Mouse (Mus musculus) hindbrain, postnatal 0 days (tissue): ENCODE measurements around the gene Ccdc142. TPM values are rescaled to one million over a fixed set of nuclear protein-coding genes. Genes with fewer than 3 reads are reported as not detected.

Source experiments
- ATAC-seq: fragments of 200-750 bp; cut with Nextera tagmentation; 2 replicates; pipeline ENCODE4 v1.8.0; 2017; ENCODE audit warnings: mild to moderate bottlenecking, moderate TSS enrichment, moderate library complexity
- DNase-seq: peaks from one replicate; pipeline ENCODE4 v3.0.0-alpha.2; 2015; ENCODE audit warnings: low spot score
- H3K27ac ChIP-seq: fragments of 300-500 bp; sonication (generic); 2 replicates; pipeline ENCODE4 v1.5.1; 2014; ENCODE audit warnings: mild to moderate bottlenecking
- H3K27me3 ChIP-seq: fragments of 300-500 bp; sonication (generic); 2 replicates; pipeline ENCODE4 v1.6.1; 2014; ENCODE audit warnings: low read length, mixed read lengths; ENCODE audit not compliant: insufficient read depth
- H3K36me3 ChIP-seq: fragments of 300-500 bp; sonication (generic); 2 replicates; pipeline ENCODE4 v1.6.1; 2014; ENCODE audit warnings: low read length, mixed read lengths; ENCODE audit not compliant: insufficient read depth
- H3K4me1 ChIP-seq: fragments of 300-500 bp; sonication (generic); 2 replicates; pipeline ENCODE4 v1.6.1; 2014; ENCODE audit warnings: antibody characterized with exemption, low read length, mixed read lengths; ENCODE audit not compliant: insufficient read depth
- H3K4me2 ChIP-seq: fragments of 300-500 bp; sonication (generic); 2 replicates; pipeline ENCODE4 v1.6.1; 2014; ENCODE audit warnings: low read depth, mild to moderate bottlenecking, low read length, moderate library complexity, mixed read lengths
- H3K4me3 ChIP-seq: fragments of 300-500 bp; sonication (generic); 2 replicates; pipeline ENCODE4 v1.5.1; 2014; ENCODE audit warnings: low read length
- H3K9ac ChIP-seq: fragments of 300-500 bp; sonication (generic); replicated peaks from 2 replicates; pipeline ENCODE4 v1.6.1; 2014; ENCODE audit warnings: mild to moderate bottlenecking, low read length, moderate library complexity, mixed read lengths
- H3K9me3 ChIP-seq: fragments of 300-500 bp; sonication (generic); 2 replicates; pipeline ENCODE4 v1.6.1; 2016; ENCODE audit warnings: low read length, mixed read lengths
- CTCF ChIP-seq: IDR thresholded peaks from 2 replicates; pipeline ENCODE4 v1.5.1; 2016; ENCODE audit warnings: antibody characterized with exemption, control low read depth, low read depth
- WGBS: fragments of 180-500 bp; shearing (Covaris S2); extraction: QIAGEN DNeasy Blood & Tissue Kit; methylation state at CpG from one replicate; pipeline ENCODE4 v1.1.7; 2014; 5-methylcytosine and 5-hydroxymethylcytosine counted together
- microRNA counts: library from miRNA; unstranded; fragments of <30 nt; microRNA quantifications from one replicate; lab custom pipeline; 2015
- microRNA-seq, 2 experiments: library from miRNA; unstranded; fragments of <30 nt; microRNA quantifications; one replicate each; pipeline ENCODE4; 2016
- polyA plus RNA-seq: library from polyadenylated mRNA; unstranded; fragments of >200 nt; fragmentation: Nextera tagmentation; extraction: Ambion mirVana; gene quantifications from 2 replicates; pipeline ENCODE4 v1.2.1, GENCODE M21; 2015
- total RNA-seq: library from RNA; depleted of rRNA; stranded (reverse); fragments of >200 nt; gene quantifications from 2 replicates; pipeline ENCODE4 v1.2.3, GENCODE M21; 2014; rRNA removed

Ccdc142 gene
- total and polyA plus RNA-seq, 2 experiments from 2014 or later = 4.7 to 19.9 TPM

GRCm38 (mm10) chr6:83145805-83146204, 44.4 kb downstream of the Ccdc142 start:
- Histone ChIP-seq H3K9me3 (no peaks in the 10 kb centered on the region), H3K27ac (no peak overlapping the region), H3K4me2 (no peak overlapping the region), H3K27me3 (no peaks in the 10 kb centered on the region), H3K36me3 (0 out of 2 replicates have a peak, but pooled peaks cover 4% of the 10 kb centered on the region), H3K9ac (no peak overlapping the region), H3K4me1 (peaks cover 9% of the 10 kb centered on the region; the same call in 1 of the 2 replicates), H3K4me3 (no peak overlapping the region)
- DNase-seq (no peak), ATAC-seq (no peak)
- 74% methylated on average over 9 of the region's 9 CpGs for WGBS
- TF ChIP-seq CTCF = no peak

DNA sequence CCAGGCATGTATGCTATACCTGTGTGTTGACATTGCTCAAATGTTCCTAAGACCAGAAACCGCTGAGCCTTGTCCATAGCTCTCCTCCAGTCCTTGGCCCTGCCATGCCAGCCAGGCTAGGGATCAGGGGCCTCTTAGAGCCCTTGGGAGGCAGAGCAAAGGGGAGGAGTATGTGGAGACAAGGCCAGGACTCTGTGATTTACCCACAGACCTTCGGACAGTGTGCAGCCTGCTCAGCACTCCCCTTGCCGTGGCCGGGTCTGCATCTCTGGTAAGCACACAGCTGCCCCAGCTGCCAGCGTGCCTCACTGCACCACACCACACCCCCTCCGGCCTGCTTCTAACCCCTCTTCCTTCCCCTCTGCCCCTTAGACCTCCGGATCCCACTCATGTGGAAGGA, 45.9 kb downstream of the Ccdc142 start:
- Histone ChIP-seq H3K9me3 (no peaks in the 10 kb centered on the region), H3K27me3 (no peaks in the 10 kb centered on the region), H3K9ac (no peak overlapping the region), H3K27ac (no peak overlapping the region), H3K4me2 (no peak overlapping the region), H3K4me1 (0 out of 2 replicates have a peak, but pooled peaks cover 3% of the 10 kb centered on the region), H3K36me3 (0 out of 2 replicates have a peak, but pooled peaks cover 4% of the 10 kb centered on the region), H3K4me3 (no peak overlapping the region)
- no peak for TF ChIP-seq CTCF
- ATAC-seq (no peak), DNase-seq (no peak)
- 66% methylated on average over 7 of the region's 7 CpGs for WGBS

GRCm38 (mm10) chr6:83151721-83152120, 50.3 kb downstream of the Ccdc142 start:
- Histone ChIP-seq H3K9me3 (no peaks in the 10 kb centered on the region), H3K4me1 (no peaks in the 10 kb centered on the region), H3K9ac (no peak overlapping the region), H3K27ac (no peak overlapping the region), H3K4me3 (no peak overlapping the region), H3K36me3 (0 out of 2 replicates have a peak, but pooled peaks cover 4% of the 10 kb centered on the region), H3K4me2 (no peak overlapping the region), H3K27me3 (no peaks in the 10 kb centered on the region)
- TF ChIP-seq CTCF = no peak
- DNase-seq (no peak), ATAC-seq (no peak)
- 25% methylated on average over 8 of the region's 8 CpGs for WGBS

GRCm38 (mm10) chr6:83153038-83153437, 51.6 kb downstream of the Ccdc142 start:
- H3K4me1 ChIP-seq = no peaks in the 10 kb centered on the region
- H3K9ac ChIP-seq = no peak overlapping the region
- H3K36me3 ChIP-seq = 0 out of 2 replicates have a peak, but pooled peaks cover 4% of the 10 kb centered on the region
- no peak overlapping the region for H3K4me3 ChIP-seq
- H3K4me2 ChIP-seq = no peak overlapping the region
- no peaks in the 10 kb centered on the region for H3K9me3 ChIP-seq
- no peak overlapping the region for H3K27ac ChIP-seq
- 86% methylated on average over 12 of the region's 12 CpGs for WGBS
- TF ChIP-seq CTCF = no peak
- no peaks in the 10 kb centered on the region for H3K27me3 ChIP-seq
- ATAC-seq = no peak
- DNase-seq = no peak

- Histone ChIP-seq H3K9me3 (no peaks in the 10 kb centered on the region), H3K27me3 (no peaks in the 10 kb centered on the region), H3K4me1 (no peaks in the 10 kb centered on the region), H3K27ac (no peak overlapping the region), H3K9ac (no peak overlapping the region), H3K36me3 (0 out of 2 replicates have a peak, but pooled peaks cover 4% of the 10 kb centered on the region), H3K4me3 (no peak overlapping the region), H3K4me2 (no peak overlapping the region)
- DNase-seq (no peak), ATAC-seq (no peak)
- WGBS = 79% methylated on average over 5 of the region's 5 CpGs
- TF ChIP-seq CTCF = no peak
Observed at GRCm38 (mm10) chr6:83153485-83153884, 52.1 kb downstream of the Ccdc142 start.

GRCm38 (mm10) chr6:83155552-83156238, 54.3 kb downstream of the Ccdc142 start:
- Histone ChIP-seq H3K27ac (peak overlapping the region; percentile 38; the same call in 1 of the 2 replicates), H3K27me3 (peaks cover 5% of the 10 kb centered on the region; the same call in 1 of the 2 replicates), H3K9ac (peak overlapping the region; percentile 46), H3K36me3 (no peaks in the 10 kb centered on the region), H3K4me2 (peak overlapping the region; percentile 79), H3K4me3 (peak overlapping the region; percentile 50), H3K4me1 (no peaks in the 10 kb centered on the region), H3K9me3 (no peaks in the 10 kb centered on the region)
- peak; percentile 52 for DNase-seq
- no peak for TF ChIP-seq CTCF
- ATAC-seq = peak; percentile 38
- 8% methylated on average over 23 of the region's 23 CpGs for WGBS

DNA sequence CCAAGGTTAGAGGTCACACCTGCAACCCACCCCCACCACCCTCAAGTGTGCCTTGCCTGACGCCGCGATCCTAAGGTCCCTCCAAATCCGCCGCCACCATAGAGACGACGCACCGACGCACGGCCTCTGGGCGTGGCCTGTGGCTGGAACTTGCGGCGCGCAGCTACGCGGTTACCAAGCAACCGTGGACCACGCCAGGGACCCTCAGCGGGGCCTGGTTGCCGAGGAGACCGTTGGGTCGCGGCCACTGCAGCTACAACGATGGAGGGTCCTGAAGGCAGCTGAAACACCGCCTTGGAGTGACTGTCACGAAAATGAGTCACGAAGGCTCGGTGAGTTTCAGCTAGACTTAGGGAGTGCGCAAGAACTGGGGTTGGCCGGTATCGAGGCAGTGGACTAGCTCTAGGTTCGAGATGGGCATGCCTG, 54.9 kb downstream of the Ccdc142 start, which contains the start of the genes Wdr54 and 1700003E16Rik:
Gene Wdr54, minus strand, starts transcription at position 139 of the 426 bp plus-strand sequence.
Gene 1700003E16Rik, plus strand, starts transcription at position 146 of the 426 bp plus-strand sequence.
- ATAC-seq = peak; percentile 94
- 1% methylated on average over 32 of the region's 32 CpGs for WGBS
- Histone ChIP-seq H3K4me2 (peak within 1 kb of the TSS; percentile 79), H3K9me3 (no peaks in the 10 kb centered on the region), H3K36me3 (no peaks in the 10 kb centered on the region), H3K4me3 (peak within 1 kb of the TSS; percentile 50), H3K4me1 (no peaks in the 10 kb centered on the region), H3K9ac (peak within 1 kb of the TSS; percentile 46), H3K27ac (peak within 1 kb of the TSS; percentile 38; the same call in 1 of the 2 replicates), H3K27me3 (peaks cover 11% of the 10 kb centered on the region; the same call in 1 of the 2 replicates)
- no peak for TF ChIP-seq CTCF
- peak; percentile 94 for DNase-seq

MicroRNA genes within 50 kb of the gene (microRNA counts, 519-probe panel; counts per million panel counts)
- microRNA mmu-miR-3470a+mmu-miR-3470b (lab: Ali Mortazavi, UCI) = not detected

Small RNA genes within 50 kb of the gene (microRNA-seq; reads per million reads assigned to microRNA genes)
- 0 reads per million in 2 experiments for gene Mir3470a

Other genes with a start within 250 kb of the Ccdc142 start
- gene Sema4f, start 161.8 kb upstream of the Ccdc142 start, total RNA-seq = 19.2 and 21.6 TPM in 2 replicates
- gene Sema4f, start 161.8 kb upstream of the Ccdc142 start, polyA plus RNA-seq = 18.1 and 19.4 TPM in 2 replicates
- gene M1ap, start 154.7 kb upstream of the Ccdc142 start, total RNA-seq = 0.16 TPM in 1 of 2 replicates, not detected in the other
- 0.24 and 0.38 TPM in 2 replicates for gene M1ap, start 154.7 kb upstream of the Ccdc142 start, polyA plus RNA-seq
- 4.3 and 15.4 TPM in 2 replicates for gene Dok1, start 68.1 kb upstream of the Ccdc142 start, total RNA-seq
- gene Dok1, start 68.1 kb upstream of the Ccdc142 start, polyA plus RNA-seq = 1.8 and 2.5 TPM in 2 replicates
- 4.6 and 6.1 TPM in 2 replicates for gene Loxl3, start 67.4 kb upstream of the Ccdc142 start, total RNA-seq
- 5.4 and 5.6 TPM in 2 replicates for gene Loxl3, start 67.4 kb upstream of the Ccdc142 start, polyA plus RNA-seq
- 185 and 219 TPM in 2 replicates for gene Aup1, start 47.1 kb upstream of the Ccdc142 start, total RNA-seq
- gene Aup1, start 47.1 kb upstream of the Ccdc142 start, polyA plus RNA-seq = 136 and 148 TPM in 2 replicates
- gene Htra2, start 46.3 kb upstream of the Ccdc142 start, total RNA-seq = 48.4 and 54.2 TPM in 2 replicates
- 82.9 and 88.2 TPM in 2 replicates for gene Htra2, start 46.3 kb upstream of the Ccdc142 start, polyA plus RNA-seq
- 0.50 TPM in 1 of 2 replicates, not detected in the other for gene Dqx1, start 43.8 kb upstream of the Ccdc142 start, total RNA-seq
- gene Dqx1, start 43.8 kb upstream of the Ccdc142 start, polyA plus RNA-seq = 0.36 and 0.42 TPM in 2 replicates
- gene Tlx2, start 31.3 kb upstream of the Ccdc142 start, total RNA-seq = 0.54 TPM in 1 of 2 replicates, not detected in the other
- not detected in 2 replicates for gene Tlx2, start 31.3 kb upstream of the Ccdc142 start, polyA plus RNA-seq
- 11.0 and 16.4 TPM in 2 replicates for gene Pcgf1, start 23.7 kb upstream of the Ccdc142 start, total RNA-seq
- gene Pcgf1, start 23.7 kb upstream of the Ccdc142 start, polyA plus RNA-seq = 27.8 and 29.1 TPM in 2 replicates
- not detected in 2 replicates for gene Lbx2, start 15.2 kb upstream of the Ccdc142 start, total RNA-seq
- gene Lbx2, start 15.2 kb upstream of the Ccdc142 start, polyA plus RNA-seq = not detected in 2 replicates
- gene Gm42688, start within 50 bp of the Ccdc142 start, total RNA-seq = 4.3 and 5.7 TPM in 2 replicates
- 3.0 and 3.7 TPM in 2 replicates for gene Gm42688, start within 50 bp of the Ccdc142 start, polyA plus RNA-seq
- gene Mrpl53, start 7.4 kb downstream of the Ccdc142 start, total RNA-seq = 72.5 and 73.7 TPM in 2 replicates
- 122 and 126 TPM in 2 replicates for gene Mrpl53, start 7.4 kb downstream of the Ccdc142 start, polyA plus RNA-seq
- 44.9 and 48.5 TPM in 2 replicates for gene Mogs, start 13.9 kb downstream of the Ccdc142 start, total RNA-seq
- 20.5 and 21.1 TPM in 2 replicates for gene Mogs, start 13.9 kb downstream of the Ccdc142 start, polyA plus RNA-seq
- 182 and 209 TPM in 2 replicates for gene Wbp1, start 20.0 kb downstream of the Ccdc142 start, total RNA-seq
- 99.6 and 101 TPM in 2 replicates for gene Wbp1, start 20.0 kb downstream of the Ccdc142 start, polyA plus RNA-seq
- 26.7 and 31.0 TPM in 2 replicates for gene Ino80b, start 23.8 kb downstream of the Ccdc142 start, total RNA-seq
- gene Ino80b, start 23.8 kb downstream of the Ccdc142 start, polyA plus RNA-seq = 12.0 and 14.8 TPM in 2 replicates
- gene Rtkn, start 33.9 kb downstream of the Ccdc142 start, total RNA-seq = 40.0 and 73.6 TPM in 2 replicates
- gene Rtkn, start 33.9 kb downstream of the Ccdc142 start, polyA plus RNA-seq = 20.8 and 21.1 TPM in 2 replicates
- 8.5 and 13.8 TPM in 2 replicates for gene Wdr54, start 54.8 kb downstream of the Ccdc142 start, total RNA-seq
- gene Wdr54, start 54.8 kb downstream of the Ccdc142 start, polyA plus RNA-seq = 19.9 and 20.0 TPM in 2 replicates
- gene 1700003E16Rik, start 54.8 kb downstream of the Ccdc142 start, total RNA-seq = 12.7 and 17.8 TPM in 2 replicates
- gene 1700003E16Rik, start 54.8 kb downstream of the Ccdc142 start, polyA plus RNA-seq = 10.2 and 11.4 TPM in 2 replicates
- 124 and 132 TPM in 2 replicates for gene Dctn1, start 64.3 kb downstream of the Ccdc142 start, total RNA-seq
- gene Dctn1, start 64.3 kb downstream of the Ccdc142 start, polyA plus RNA-seq = 145 and 153 TPM in 2 replicates
- 5.2 and 6.0 TPM in 2 replicates for gene Slc4a5, start 118.2 kb downstream of the Ccdc142 start, total RNA-seq
- gene Slc4a5, start 118.2 kb downstream of the Ccdc142 start, polyA plus RNA-seq = 2.5 and 2.8 TPM in 2 replicates
- gene Mthfd2, start 224.3 kb downstream of the Ccdc142 start, total RNA-seq = 21.1 and 24.1 TPM in 2 replicates
- 24.2 and 26.7 TPM in 2 replicates for gene Mthfd2, start 224.3 kb downstream of the Ccdc142 start, polyA plus RNA-seq
- 31.7 and 32.8 TPM in 2 replicates for gene Mob1a, start 224.4 kb downstream of the Ccdc142 start, total RNA-seq
- gene Mob1a, start 224.4 kb downstream of the Ccdc142 start, polyA plus RNA-seq = 11.3 and 11.6 TPM in 2 replicates
- gene Bola3, start 247.5 kb downstream of the Ccdc142 start, total RNA-seq = 7.1 and 11.2 TPM in 2 replicates
- gene Bola3, start 247.5 kb downstream of the Ccdc142 start, polyA plus RNA-seq = 71.0 and 85.4 TPM in 2 replicates